Mouse (Mus musculus) myocyte (in vitro differentiated cells): ENCODE data around the gene Mipol1.

ENCODE experiments used
- POLR2A ChIP-seq: IDR thresholded peaks from one replicate; pipeline ENCODE4 v1.6.1; 2011; ENCODE audit warnings: low read depth, mild to moderate bottlenecking, control low read depth, moderate library complexity; ENCODE audit not compliant: insufficient read length
- USF1 ChIP-seq: IDR thresholded peaks from one replicate; pipeline ENCODE4 v1.6.1; 2011; ENCODE audit warnings: low read depth, mild to moderate bottlenecking, control low read depth, moderate library complexity

DNA sequence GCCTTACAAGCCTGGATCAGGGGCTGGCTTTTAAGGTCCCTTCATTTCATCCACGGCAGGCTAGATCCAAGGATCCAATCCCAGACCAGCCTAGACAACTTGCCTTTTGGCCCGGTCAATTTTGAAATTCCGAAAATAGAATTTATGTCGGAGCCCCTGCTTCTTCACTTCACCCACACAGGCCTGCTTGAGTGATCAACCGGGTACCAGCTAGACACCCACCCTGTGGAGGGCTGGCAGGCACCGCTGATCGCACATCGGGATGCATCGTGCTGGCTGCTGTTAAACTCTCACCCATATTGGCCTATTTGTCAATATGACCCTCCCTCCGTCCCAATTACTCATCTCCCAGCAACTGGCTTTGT lies 313.4 kb downstream of the Mipol1 start:
- TF ChIP-seq USF1 (no peak), POLR2A (no peak)
